Mouse (Mus musculus): ENCODE measurements at regions not wholly inside any gene's neighbourhood (a gene's known extent, or its start where the extent isn't known, plus 50 kb on each side); places are given as distances from the start of the nearest gene placed in this dataset.

GRCm38 (mm10) chr9:122617793-122618192, 129.4 kb upstream of the Topaz1 start:
- 46% methylated on average over 3 of the region's 3 CpGs for WGBS
- no peak overlapping the region for H3K4me3 ChIP-seq (ENCODE audit: insufficient read depth, low read depth, low read length)
- H3K27me3 ChIP-seq (ENCODE audit: control insufficient read depth, insufficient read depth, low read length), result no peaks in the 10 kb centered on the region
- TF ChIP-seq POLR2A (IDR thresholded peaks at IDR 0.05; ENCODE audit: extremely low read depth, insufficient read depth, low read length) (no peak), CTCF (IDR thresholded peaks at IDR 0.05; ENCODE audit: low read depth, low read length) (no peak)
- no peak overlapping the region for H3K27ac ChIP-seq (replicated peaks; ENCODE audit: insufficient read depth, low read depth, low read length)
- no peak for DNase-seq (ENCODE audit: extremely low read depth, low read depth, low spot score)
- H3K4me1 ChIP-seq (ENCODE audit: control insufficient read depth, insufficient read depth, low read length), result no peaks in the 10 kb centered on the region
- H3K36me3 ChIP-seq (ENCODE audit: control insufficient read depth, insufficient read depth, low read length), result no peaks in the 10 kb centered on the region
- H3K79me2 ChIP-seq (ENCODE audit: control insufficient read depth, insufficient read depth, low read length), result no peaks in the 10 kb centered on the region
- no peak overlapping the region for H3K9ac ChIP-seq (ENCODE audit: low read depth, low read length)

GRCm38 (mm10) chr9:122625081-122625480, 122.1 kb upstream of the Topaz1 start:
- H3K9ac ChIP-seq (ENCODE audit: low read depth, low read length), result no peak overlapping the region
- no peaks in the 10 kb centered on the region for H3K79me2 ChIP-seq (ENCODE audit: control insufficient read depth, insufficient read depth, low read length)
- WGBS, result 95% methylated on average over 1 of the region's 1 CpGs
- H3K27ac ChIP-seq (replicated peaks; ENCODE audit: insufficient read depth, low read depth, low read length), result no peak overlapping the region
- no peak for DNase-seq (ENCODE audit: extremely low read depth, low read depth, low spot score)
- no peak for TF ChIP-seq POLR2A (IDR thresholded peaks at IDR 0.05; ENCODE audit: extremely low read depth, insufficient read depth, low read length)
- TF ChIP-seq CTCF (IDR thresholded peaks at IDR 0.05; ENCODE audit: low read depth, low read length), result peak; percentile 27; the same call in 1 of the 2 replicates
- H3K27me3 ChIP-seq (ENCODE audit: control insufficient read depth, insufficient read depth, low read length), result no peaks in the 10 kb centered on the region
- H3K4me1 ChIP-seq (ENCODE audit: control insufficient read depth, insufficient read depth, low read length), result no peaks in the 10 kb centered on the region
- no peak overlapping the region for H3K4me3 ChIP-seq (ENCODE audit: insufficient read depth, low read depth, low read length)
- H3K36me3 ChIP-seq (ENCODE audit: control insufficient read depth, insufficient read depth, low read length), result no peaks in the 10 kb centered on the region

- DNase-seq (ENCODE audit: extremely low read depth, low read depth, low spot score), result no peak
- Histone ChIP-seq H3K79me2 (ENCODE audit: control insufficient read depth, insufficient read depth, low read length) (no peaks in the 10 kb centered on the region), H3K36me3 (ENCODE audit: control insufficient read depth, insufficient read depth, low read length) (no peaks in the 10 kb centered on the region), H3K4me3 (ENCODE audit: insufficient read depth, low read depth, low read length) (no peak overlapping the region), H3K9ac (ENCODE audit: low read depth, low read length) (no peak overlapping the region), H3K27me3 (ENCODE audit: control insufficient read depth, insufficient read depth, low read length) (no peaks in the 10 kb centered on the region), H3K27ac (replicated peaks; ENCODE audit: insufficient read depth, low read depth, low read length) (no peak overlapping the region), H3K4me1 (ENCODE audit: control insufficient read depth, insufficient read depth, low read length) (no peaks in the 10 kb centered on the region)
- 69% methylated on average over 6 of the region's 6 CpGs for WGBS
- TF ChIP-seq CTCF (IDR thresholded peaks at IDR 0.05; ENCODE audit: low read depth, low read length) (no peak), POLR2A (IDR thresholded peaks at IDR 0.05; ENCODE audit: extremely low read depth, insufficient read depth, low read length) (no peak)
These were observed 120.8 kb upstream of the Topaz1 start for GRCm38 (mm10) chr9:122626346-122626745.

GRCm38 (mm10) chr9:122629171-122629904, 117.8 kb upstream of the Topaz1 start:
- TF ChIP-seq POLR2A (IDR thresholded peaks at IDR 0.05; ENCODE audit: extremely low read depth, insufficient read depth, low read length) (no peak), CTCF (IDR thresholded peaks at IDR 0.05; ENCODE audit: low read depth, low read length) (no peak)
- Histone ChIP-seq H3K4me3 (ENCODE audit: insufficient read depth, low read depth, low read length) (no peak overlapping the region), H3K79me2 (ENCODE audit: control insufficient read depth, insufficient read depth, low read length) (no peaks in the 10 kb centered on the region), H3K9ac (ENCODE audit: low read depth, low read length) (no peak overlapping the region), H3K27me3 (ENCODE audit: control insufficient read depth, insufficient read depth, low read length) (no peaks in the 10 kb centered on the region), H3K36me3 (ENCODE audit: control insufficient read depth, insufficient read depth, low read length) (no peaks in the 10 kb centered on the region), H3K4me1 (ENCODE audit: control insufficient read depth, insufficient read depth, low read length) (peaks cover 10% of the 10 kb centered on the region), H3K27ac (replicated peaks; ENCODE audit: insufficient read depth, low read depth, low read length) (no peak overlapping the region)
- no peak for DNase-seq (ENCODE audit: extremely low read depth, low read depth, low spot score)
- WGBS, result 30% methylated on average over 18 of the region's 18 CpGs

GRCm38 (mm10) chr9:122631793-122632192, 115.4 kb upstream of the Topaz1 start:
- peak; percentile 84 for DNase-seq (ENCODE audit: extremely low read depth, low read depth, low spot score)
- Histone ChIP-seq H3K4me1 (ENCODE audit: control insufficient read depth, insufficient read depth, low read length) (peaks cover 18% of the 10 kb centered on the region), H3K9ac (ENCODE audit: low read depth, low read length) (no peak overlapping the region), H3K27me3 (ENCODE audit: control insufficient read depth, insufficient read depth, low read length) (no peaks in the 10 kb centered on the region), H3K36me3 (ENCODE audit: control insufficient read depth, insufficient read depth, low read length) (no peaks in the 10 kb centered on the region), H3K4me3 (ENCODE audit: insufficient read depth, low read depth, low read length) (no peak overlapping the region), H3K27ac (replicated peaks; ENCODE audit: insufficient read depth, low read depth, low read length) (no peak overlapping the region), H3K79me2 (ENCODE audit: control insufficient read depth, insufficient read depth, low read length) (no peaks in the 10 kb centered on the region)
- no peak for TF ChIP-seq CTCF (IDR thresholded peaks at IDR 0.05; ENCODE audit: low read depth, low read length)
- TF ChIP-seq POLR2A (IDR thresholded peaks at IDR 0.05; ENCODE audit: extremely low read depth, insufficient read depth, low read length), result no peak
- 42% methylated on average over 9 of the region's 9 CpGs for WGBS

GRCm38 (mm10) chr9:122633484-122633883, 113.7 kb upstream of the Topaz1 start:
- Histone ChIP-seq H3K4me3 (ENCODE audit: insufficient read depth, low read depth, low read length) (no peak overlapping the region), H3K36me3 (ENCODE audit: control insufficient read depth, insufficient read depth, low read length) (no peaks in the 10 kb centered on the region), H3K27ac (replicated peaks; ENCODE audit: insufficient read depth, low read depth, low read length) (no peak overlapping the region), H3K9ac (ENCODE audit: low read depth, low read length) (no peak overlapping the region), H3K79me2 (ENCODE audit: control insufficient read depth, insufficient read depth, low read length) (no peaks in the 10 kb centered on the region), H3K27me3 (ENCODE audit: control insufficient read depth, insufficient read depth, low read length) (no peaks in the 10 kb centered on the region), H3K4me1 (ENCODE audit: control insufficient read depth, insufficient read depth, low read length) (peaks cover 18% of the 10 kb centered on the region)
- TF ChIP-seq CTCF (IDR thresholded peaks at IDR 0.05; ENCODE audit: low read depth, low read length) (no peak), POLR2A (IDR thresholded peaks at IDR 0.05; ENCODE audit: extremely low read depth, insufficient read depth, low read length) (no peak)
- WGBS, result 89% methylated on average over 1 of the region's 1 CpGs
- no peak for DNase-seq (ENCODE audit: extremely low read depth, low read depth, low spot score)

All from liver, adult 2 months (tissue).